Mouse (Mus musculus): Measurements from ENCODE around the gene Rgs16.

GRCm38 (mm10) chr1:153704996-153705395 lies 35.2 kb upstream of the Rgs16 start:
- TF ChIP-seq POLR2A (IDR thresholded peaks at IDR 0.05; ENCODE audit: extremely low read depth, insufficient read depth, low read length) (no peak), CTCF (IDR thresholded peaks at IDR 0.05; ENCODE audit: low read depth, low read length) (no peak)

All from liver, adult 2 months (tissue).